Mouse (Mus musculus) thymus, postnatal 10 days (tissue): ENCODE results near the gene Gabarapl1.
A peak's percentile ranks its signal among the peaks of the same experiment; 100 is the strongest.

Experiments
- DNase-seq, 2 experiments: peaks; one replicate each; pipeline ENCODE4 v3.0.0; 2021; ENCODE audit warnings: low spot score in 2 of 2

The Gabarapl1 gene

GRCm38 (mm10) chr6:129534627-129535190, 1.7 kb downstream of the Gabarapl1 start:
- DNase-seq, result no peak

- DNase-seq, result no peak
Observed at GRCm38 (mm10) chr6:129535723-129536122, 2.8 kb downstream of the Gabarapl1 start.

GRCm38 (mm10) chr6:129538555-129538954, 5.6 kb downstream of the Gabarapl1 start:
- DNase-seq, result no peak

GRCm38 (mm10) chr6:129541931-129542330, 9.0 kb downstream of the Gabarapl1 start:
- no peak for DNase-seq

- no peak for DNase-seq
Observed at GRCm38 (mm10) chr6:129542540-129542939, 9.6 kb downstream of the Gabarapl1 start.

- DNase-seq, result peak in 1 of 2 experiments; percentile 40
Observed at GRCm38 (mm10) chr6:129543709-129544606, 11.0 kb downstream of the Gabarapl1 start.

GRCm38 (mm10) chr6:129547277-129547676, 14.3 kb downstream of the Gabarapl1 start:
- no peak for DNase-seq

- no peak for DNase-seq
Observed at GRCm38 (mm10) chr6:129548009-129548408, 15.0 kb downstream of the Gabarapl1 start.

- DNase-seq, result no peak
Observed at GRCm38 (mm10) chr6:129557298-129558023, 24.5 kb downstream of the Gabarapl1 start.

GRCm38 (mm10) chr6:129558946-129559640, 26.1 kb downstream of the Gabarapl1 start:
- DNase-seq, result peak; percentile 15 to 70

- DNase-seq, result no peak
Observed at GRCm38 (mm10) chr6:129559641-129560027, 26.7 kb downstream of the Gabarapl1 start.

GRCm38 (mm10) chr6:129565257-129565656, 32.3 kb downstream of the Gabarapl1 start:
- DNase-seq, result no peak

- DNase-seq, result no peak
Observed at GRCm38 (mm10) chr6:129575315-129575714, 42.4 kb downstream of the Gabarapl1 start.

- DNase-seq, result no peak
Observed at GRCm38 (mm10) chr6:129577605-129578004, 44.6 kb downstream of the Gabarapl1 start, which contains the start of gene Klre1. Gene Klre1 (plus strand): TSS chr6:129577905.

GRCm38 (mm10) chr6:129581274-129581673, 48.3 kb downstream of the Gabarapl1 start:
- peak in 1 of 2 experiments; percentile 12 for DNase-seq

GRCm38 (mm10) chr6:129581896-129582295, 48.9 kb downstream of the Gabarapl1 start:
- DNase-seq, result no peak

- DNase-seq, result no peak
Observed at GRCm38 (mm10) chr6:129583014-129583413, 50.1 kb downstream of the Gabarapl1 start.

- DNase-seq, result no peak
Observed at GRCm38 (mm10) chr6:129591508-129591907, 58.5 kb downstream of the Gabarapl1 start, which contains the start of gene Klrd1. Gene Klrd1 (plus strand): TSS chr6:129591782.
